Mouse (Mus musculus) lung, adult 18-20 months (tissue): ENCODE data around the gene Rfxank.
A peak's percentile ranks its signal among the peaks of the same experiment; 100 is the strongest.

Experiments
- DNase-seq, 2 experiments: peaks; one replicate each; pipeline ENCODE4 v3.0.0; 2022; ENCODE audit warnings: mixed read lengths in 2 of 2

Rfxank gene

GRCm38 (mm10) chr8:70139026-70139857, at the start of gene Rfxank, which contains the start of the genes Borcs8 and Mef2b:
Gene Rfxank, minus strand, starts transcription at chr8:70139154.
Gene Borcs8, plus strand, starts transcription at chr8:70139499.
Gene Mef2b, plus strand, starts transcription at chr8:70139711.
- DNase-seq = peak; percentile 99 to 100

- DNase-seq = no peak
These were observed 49.8 kb upstream of the Rfxank start for GRCm38 (mm10) chr8:70188707-70189106.

- no peak for DNase-seq
These were observed 44.2 kb upstream of the Rfxank start for GRCm38 (mm10) chr8:70183194-70183593.

GRCm38 (mm10) chr8:70181903-70182252, 42.9 kb upstream of the Rfxank start:
- DNase-seq = no peak

- DNase-seq = no peak
These were observed 42.4 kb upstream of the Rfxank start for GRCm38 (mm10) chr8:70181212-70181902.

GRCm38 (mm10) chr8:70179082-70179481, 40.1 kb upstream of the Rfxank start:
- DNase-seq = no peak

GRCm38 (mm10) chr8:70178231-70178630, 39.3 kb upstream of the Rfxank start:
- DNase-seq = no peak

GRCm38 (mm10) chr8:70174079-70174478, 35.1 kb upstream of the Rfxank start:
- DNase-seq = no peak

GRCm38 (mm10) chr8:70173320-70173719, 34.4 kb upstream of the Rfxank start:
- no peak for DNase-seq

- DNase-seq = peak; percentile 95
These were observed 33.2 kb upstream of the Rfxank start, which contains the start of gene Tmem161a for GRCm38 (mm10) chr8:70172043-70172681. Gene Tmem161a, plus strand, starts transcription at chr8:70172356.

- no peak for DNase-seq
These were observed 32.3 kb upstream of the Rfxank start for GRCm38 (mm10) chr8:70171240-70171639.

- DNase-seq = no peak
These were observed 31.8 kb upstream of the Rfxank start for GRCm38 (mm10) chr8:70170748-70171147.

GRCm38 (mm10) chr8:70170116-70170515, 31.2 kb upstream of the Rfxank start:
- DNase-seq = no peak

- peak; percentile 46 to 50 for DNase-seq
These were observed 27.7 kb upstream of the Rfxank start for GRCm38 (mm10) chr8:70166504-70167110.

GRCm38 (mm10) chr8:70163316-70163715, 24.4 kb upstream of the Rfxank start:
- DNase-seq = no peak

GRCm38 (mm10) chr8:70160015-70160414, 21.1 kb upstream of the Rfxank start:
- DNase-seq = no peak

- DNase-seq = no peak
These were observed 20.3 kb upstream of the Rfxank start for GRCm38 (mm10) chr8:70159211-70159610.

GRCm38 (mm10) chr8:70158069-70158853, 19.3 kb upstream of the Rfxank start:
- peak; percentile 55 to 65 for DNase-seq

GRCm38 (mm10) chr8:70157240-70157800, 18.4 kb upstream of the Rfxank start:
- DNase-seq = no peak

- peak; percentile 73 to 74 for DNase-seq
These were observed 13.7 kb upstream of the Rfxank start for GRCm38 (mm10) chr8:70152537-70153257.

GRCm38 (mm10) chr8:70150158-70150557, 11.2 kb upstream of the Rfxank start:
- DNase-seq = no peak
